Mouse (Mus musculus): ENCODE data around the gene Acrv1. TPM values are rescaled to one million over a fixed set of nuclear protein-coding genes. Genes with fewer than 3 reads are reported as not detected.
"Not testable (repeated sequence)": the region's sequence is repeated elsewhere in the genome, so short reads cannot be mapped to it uniquely, and the experiment has no call there.

Acrv1 gene
- not detected in 2 replicates for total RNA-seq (2021)
- long read RNA-seq, experiment 1 = 0 reads
- long read RNA-seq, experiment 2 = 0 reads

- DNase-seq = no peak
Observed at GRCm38 (mm10) chr9:36692920-36693319, at the start of gene Acrv1. Gene Acrv1, plus strand, starts transcription at chr9:36693220.

DNA sequence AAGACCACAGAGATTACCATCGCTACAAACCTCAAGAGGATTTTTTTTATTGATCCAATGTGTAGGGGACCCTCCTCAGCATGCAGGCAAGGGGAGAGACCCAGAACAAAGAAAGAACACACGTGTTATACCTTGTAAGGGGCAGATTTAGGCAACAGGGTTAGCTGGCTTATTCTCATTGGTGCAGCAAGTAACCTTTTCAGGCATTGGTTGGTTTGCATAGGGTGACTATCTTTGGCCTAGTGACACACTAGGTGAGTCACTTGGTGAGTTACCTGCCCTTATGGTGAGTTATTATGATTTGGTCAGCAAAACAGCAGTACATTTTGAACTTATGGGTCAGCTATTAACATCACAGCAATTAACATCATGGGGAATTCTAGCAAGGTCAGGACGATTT, 49.7 kb upstream of the Acrv1 start, which contains the start of gene A630095E13Rik:
Gene A630095E13Rik, minus strand, starts transcription at position 101 of the 400 bp plus-strand sequence.
- not testable (repeated sequence) for DNase-seq

DNA sequence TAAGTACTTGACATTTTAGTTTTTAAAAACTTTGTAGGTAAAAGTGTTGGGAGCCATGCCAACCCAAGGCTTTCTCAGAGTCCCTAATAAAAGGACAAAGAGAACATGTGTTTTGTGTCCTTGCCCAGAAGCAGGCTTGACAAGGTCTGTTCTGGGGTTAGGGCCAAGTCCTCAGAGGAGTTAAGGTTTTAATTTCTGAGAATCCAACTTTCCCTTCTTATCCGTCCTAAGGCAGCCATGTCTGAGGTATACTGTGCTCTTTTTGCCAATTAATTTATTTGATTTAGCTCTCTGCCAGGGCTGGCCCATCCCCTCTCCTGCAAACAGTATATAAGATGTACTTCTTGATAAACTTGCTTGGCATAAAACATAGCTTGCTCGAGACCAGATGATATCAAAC, 11.6 kb upstream of the Acrv1 start:
- DNase-seq = no peak

DNA sequence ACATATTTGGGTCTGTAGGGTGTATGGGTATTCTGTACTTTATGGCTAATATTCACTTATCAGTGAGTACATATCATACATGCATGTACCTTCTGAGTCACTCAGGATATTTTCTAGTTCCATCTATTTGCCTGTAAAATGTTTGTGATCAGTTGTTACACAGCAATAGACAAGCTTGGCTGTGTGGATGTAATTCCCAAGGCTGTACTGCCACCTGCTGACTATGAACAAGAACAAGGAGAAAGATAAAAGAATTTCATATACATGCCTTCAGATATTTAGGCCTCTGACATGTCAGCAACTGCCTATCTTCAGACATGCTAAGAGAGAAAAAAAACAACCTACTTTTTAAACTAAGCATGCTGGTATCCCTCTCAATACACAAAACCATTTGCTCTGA, 5.7 kb upstream of the Acrv1 start:
- DNase-seq = peak; percentile 15

GRCm38 (mm10) chr9:36694276-36694675, 1.3 kb downstream of the Acrv1 start:
- no peak for DNase-seq

DNA sequence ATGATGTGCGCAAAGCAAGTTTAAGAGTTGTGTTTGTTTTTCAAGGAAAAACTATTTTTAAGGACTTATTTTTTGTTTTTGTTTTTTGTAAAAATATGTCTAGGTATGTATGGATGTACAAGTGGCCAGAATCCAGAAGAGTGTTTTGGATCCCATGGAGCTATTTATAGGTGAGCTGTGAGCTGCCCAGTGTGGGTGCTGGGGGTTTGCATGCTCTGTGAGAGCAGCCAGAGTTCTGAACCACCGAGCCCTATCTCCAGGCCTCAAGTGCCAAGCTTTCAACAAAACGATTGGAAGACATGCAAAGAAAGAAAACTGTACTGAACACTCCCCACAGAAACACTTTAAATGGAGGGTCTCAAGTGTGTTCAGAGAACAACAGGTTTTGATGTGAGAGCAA, 12.9 kb downstream of the Acrv1 start:
- no peak for DNase-seq

GRCm38 (mm10) chr9:36707304-36707703, 14.3 kb downstream of the Acrv1 start:
- no peak for DNase-seq

GRCm38 (mm10) chr9:36716624-36717023, 23.6 kb downstream of the Acrv1 start:
- DNase-seq = no peak

DNA sequence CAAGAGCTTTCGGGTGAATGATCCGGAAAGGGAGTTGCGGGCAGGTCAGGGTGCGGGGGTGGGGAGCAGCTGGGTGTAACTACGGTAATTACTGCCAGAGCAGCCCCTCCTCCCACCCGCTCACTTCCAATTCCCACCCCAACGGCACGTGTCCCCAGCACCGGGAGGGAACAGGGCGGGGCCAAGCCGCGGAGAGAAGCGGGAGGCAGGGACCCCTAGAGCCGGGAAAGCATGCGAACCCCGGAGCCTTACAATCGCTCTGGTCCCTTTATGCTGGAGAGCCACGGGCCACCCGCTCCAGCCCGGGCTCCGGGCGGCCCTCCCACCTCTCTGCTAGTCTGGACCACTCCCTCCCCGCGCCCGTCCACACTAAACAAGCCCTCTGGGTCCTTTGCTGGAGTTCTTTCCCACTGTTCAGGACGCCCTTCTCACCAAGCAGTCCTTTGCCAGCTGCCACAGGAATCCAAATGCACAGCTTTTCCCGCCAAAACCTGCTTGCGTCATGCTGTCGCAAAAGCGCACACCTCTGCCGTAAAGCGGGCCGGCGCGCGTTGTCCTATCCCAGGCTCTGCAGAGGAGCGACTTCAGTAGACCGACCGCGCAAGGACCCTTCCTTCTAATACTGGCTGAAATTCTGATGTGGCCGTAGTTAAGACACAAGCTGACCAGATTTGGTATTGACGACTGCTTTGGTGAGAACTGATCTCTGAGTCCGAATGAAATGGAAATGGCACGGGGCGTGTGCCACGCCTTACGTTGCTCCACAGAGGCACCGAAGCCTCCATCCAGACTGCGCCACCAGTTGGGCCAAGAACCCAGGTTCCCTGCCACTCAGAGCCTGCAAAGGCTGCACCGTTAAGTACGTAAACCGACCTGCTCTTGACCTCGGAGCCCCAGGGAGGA, 33.4 kb downstream of the Acrv1 start:
- peak; percentile 94 for DNase-seq

DNA sequence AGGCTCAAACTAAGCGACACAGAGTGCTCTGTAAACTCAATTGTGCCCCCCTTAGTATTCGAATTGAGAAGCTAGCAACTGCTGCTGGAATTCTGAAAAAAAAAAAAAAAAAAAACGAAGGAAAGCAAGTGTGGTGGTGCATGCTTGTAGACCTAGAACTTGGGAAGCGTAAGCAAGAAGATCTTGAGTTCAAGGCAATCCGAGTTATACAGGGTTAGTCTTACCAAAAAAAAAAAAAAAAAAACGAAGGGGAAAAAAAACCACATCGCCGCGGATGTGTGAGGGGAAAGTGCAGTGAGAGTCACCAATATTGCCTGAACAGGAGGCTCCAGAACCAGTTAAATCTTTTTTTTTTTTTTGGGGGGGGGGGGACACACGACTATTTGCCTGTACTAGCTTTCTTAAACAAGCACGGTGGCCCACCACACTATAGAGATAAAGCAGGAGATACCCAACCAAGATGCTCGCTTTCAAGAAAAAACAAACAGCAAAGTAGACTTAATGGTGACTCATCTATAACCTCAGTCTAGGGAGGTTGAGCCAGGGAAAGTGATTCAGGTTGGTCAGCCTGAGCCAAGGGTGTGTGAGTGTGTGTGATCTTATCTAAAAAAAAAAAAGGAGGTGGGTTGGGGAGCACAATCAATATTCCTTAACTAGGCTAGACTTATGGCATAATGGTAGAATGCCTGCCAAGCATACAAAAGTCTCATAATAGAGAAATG, 34.2 kb downstream of the Acrv1 start, which contains the start of gene Chek1:
Gene Chek1, minus strand, starts transcription at position 32 of the 722 bp plus-strand sequence.
- no peak for DNase-seq

Other genes with a start within 250 kb of the Acrv1 start
- not detected in 2 replicates for gene Gm9513, start 217.6 kb upstream of the Acrv1 start, total RNA-seq (2021)
- gene Gm5615, start 151.3 kb upstream of the Acrv1 start, total RNA-seq (2021) = not detected in 2 replicates
- not detected in 2 replicates for gene Gm17689, start 110.6 kb upstream of the Acrv1 start, total RNA-seq (2021)
- gene A630095E13Rik, start 49.8 kb upstream of the Acrv1 start, total RNA-seq (2021) = not detected in 2 replicates
- gene Chek1, start 33.8 kb downstream of the Acrv1 start, total RNA-seq (2021) = 6.3 and 8.5 TPM in 2 replicates
- gene Stt3a, start 74.5 kb downstream of the Acrv1 start, total RNA-seq (2021) = 230 and 253 TPM in 2 replicates
- gene Ei24, start 104.2 kb downstream of the Acrv1 start, total RNA-seq (2021) = 148 and 151 TPM in 2 replicates
- gene Fez1, start 128.6 kb downstream of the Acrv1 start, total RNA-seq (2021) = 4.9 and 11.2 TPM in 2 replicates